Mouse (Mus musculus) NIH3T3 (cell line): Measurements from ENCODE around the gene Rala.

Source experiments
- DNase-seq: peaks from one replicate; pipeline ENCODE4 v3.0.0-alpha.2; 2012; ENCODE audit warnings: low read depth

Gene Rala

DNA sequence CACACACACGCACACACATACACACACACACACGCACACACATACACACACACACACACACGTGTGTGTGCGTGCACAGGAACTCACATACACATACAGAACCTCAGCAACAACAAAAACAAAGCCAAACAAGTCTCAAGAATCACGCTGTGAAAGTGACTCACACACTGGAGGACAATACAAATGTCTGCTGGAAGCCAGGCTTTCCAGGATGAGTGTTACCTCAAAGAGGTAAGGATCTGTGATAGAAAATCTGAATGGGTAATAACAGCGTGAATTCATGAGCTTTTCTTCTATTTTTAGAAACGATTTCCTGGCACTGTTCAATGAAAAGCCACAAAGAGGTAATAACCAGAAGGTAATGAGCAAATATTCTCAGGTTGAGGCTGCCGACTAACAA is 59.8 kb downstream of the Rala start:
- no peak for DNase-seq

DNA sequence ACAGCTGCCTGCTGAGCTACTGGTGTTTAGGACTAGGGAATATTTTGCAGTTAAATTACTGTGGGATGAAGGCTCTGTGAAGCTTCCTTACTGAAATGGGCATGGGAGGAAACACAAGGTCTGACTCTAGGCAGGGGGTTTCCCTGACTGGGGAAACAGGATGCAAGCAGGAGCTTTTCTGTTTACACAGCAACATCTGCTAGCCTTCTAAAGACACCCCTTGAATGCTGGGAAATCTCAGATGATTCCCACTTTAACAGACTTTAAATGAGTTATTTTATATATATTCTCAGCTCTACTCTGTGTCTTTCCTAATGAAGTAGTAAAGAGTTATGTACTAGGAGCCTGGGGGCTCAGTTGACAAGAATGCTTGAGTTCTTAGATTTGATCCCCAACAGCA is 65.0 kb downstream of the Rala start:
- DNase-seq: no peak

DNA sequence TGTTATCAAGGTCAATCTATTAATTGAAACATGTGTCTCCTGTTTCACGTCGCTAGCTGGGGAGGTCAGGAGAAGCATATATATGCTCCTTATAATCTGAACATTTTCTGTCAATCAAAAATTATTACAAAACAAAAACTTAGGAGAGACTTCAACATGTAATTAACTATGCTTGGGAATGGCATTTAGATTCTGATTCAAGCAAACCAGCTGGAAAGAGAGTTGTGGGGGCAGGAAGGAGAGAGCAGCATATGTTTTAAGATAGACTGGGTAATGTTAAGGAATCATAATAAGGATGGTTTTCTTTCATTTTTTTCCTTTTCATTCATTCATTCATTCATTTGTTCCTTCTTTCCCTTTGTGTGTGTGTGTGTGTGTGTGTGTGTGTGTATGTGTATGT is 77.3 kb downstream of the Rala start:
- DNase-seq: no peak

DNA sequence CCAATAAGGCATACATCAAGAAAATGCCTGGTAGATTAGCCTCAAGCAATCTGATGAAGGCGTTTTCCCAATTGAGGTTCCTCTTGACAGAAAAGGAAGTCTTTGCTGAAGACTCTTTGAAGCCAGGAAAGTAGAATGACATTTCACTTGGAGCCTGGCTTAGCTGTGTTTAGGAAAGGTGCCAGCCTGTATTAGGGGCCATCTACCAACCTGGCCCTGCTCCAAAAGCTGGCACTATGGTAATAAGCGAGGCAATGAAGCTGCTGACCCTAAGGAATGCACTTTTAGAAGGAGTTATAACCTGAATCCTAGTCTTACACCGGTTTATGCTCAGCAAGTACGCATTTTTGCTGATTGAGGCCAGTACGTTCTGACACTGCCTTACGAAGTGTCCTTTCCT is 83.5 kb downstream of the Rala start:
- DNase-seq: no peak

DNA sequence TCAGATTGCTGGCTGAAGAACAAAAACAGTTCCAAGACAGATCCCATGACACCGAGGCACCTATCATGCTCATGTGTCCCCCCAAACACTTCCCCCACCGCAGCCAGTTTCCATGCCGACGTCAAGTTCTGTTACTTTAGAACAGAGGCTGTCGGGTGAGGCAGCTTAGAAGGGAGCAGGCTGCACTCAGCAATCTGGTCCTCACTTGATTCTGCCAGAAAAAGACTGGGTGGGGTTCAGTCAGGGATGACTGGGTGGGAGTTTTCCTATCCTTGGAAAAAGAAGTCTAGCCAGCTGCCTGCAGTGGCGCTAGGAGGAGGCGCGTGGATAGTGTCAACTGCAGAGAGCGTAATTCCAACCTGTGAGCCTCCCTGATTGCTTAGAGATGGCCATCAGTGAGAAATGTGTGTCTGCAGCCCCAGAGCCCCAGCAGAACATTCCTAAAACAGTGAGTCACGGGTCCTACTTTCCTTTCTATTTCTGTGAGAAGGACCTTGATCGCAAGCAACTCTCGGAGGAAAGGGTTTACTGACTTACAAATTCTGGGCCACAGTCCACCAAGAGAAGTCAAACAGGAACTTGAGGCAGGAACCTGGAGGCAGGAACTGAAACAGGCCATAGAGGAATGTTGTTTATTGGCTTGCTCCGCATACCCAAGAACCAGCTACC is 84.5 kb downstream of the Rala start:
- DNase-seq: peak; percentile 21

DNA sequence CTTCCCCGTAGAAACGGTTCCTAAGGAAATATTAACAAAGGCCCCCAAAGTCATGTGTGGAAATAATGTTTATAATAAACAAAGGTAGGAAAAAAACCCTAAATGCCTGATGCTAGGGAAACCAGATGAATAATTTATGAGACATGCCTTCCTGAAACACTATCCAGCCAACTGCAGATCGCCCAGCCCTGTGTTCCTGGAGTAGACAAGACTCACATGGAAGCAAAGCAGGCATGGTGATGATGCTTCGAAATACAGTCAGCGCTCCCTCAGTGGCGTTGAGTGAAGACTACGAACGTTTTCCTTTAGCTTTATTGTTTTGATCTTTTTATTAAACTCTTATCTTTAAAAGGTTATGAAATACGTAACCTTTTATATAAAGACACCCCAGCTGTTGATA is 87.0 kb downstream of the Rala start:
- DNase-seq: no peak

DNA sequence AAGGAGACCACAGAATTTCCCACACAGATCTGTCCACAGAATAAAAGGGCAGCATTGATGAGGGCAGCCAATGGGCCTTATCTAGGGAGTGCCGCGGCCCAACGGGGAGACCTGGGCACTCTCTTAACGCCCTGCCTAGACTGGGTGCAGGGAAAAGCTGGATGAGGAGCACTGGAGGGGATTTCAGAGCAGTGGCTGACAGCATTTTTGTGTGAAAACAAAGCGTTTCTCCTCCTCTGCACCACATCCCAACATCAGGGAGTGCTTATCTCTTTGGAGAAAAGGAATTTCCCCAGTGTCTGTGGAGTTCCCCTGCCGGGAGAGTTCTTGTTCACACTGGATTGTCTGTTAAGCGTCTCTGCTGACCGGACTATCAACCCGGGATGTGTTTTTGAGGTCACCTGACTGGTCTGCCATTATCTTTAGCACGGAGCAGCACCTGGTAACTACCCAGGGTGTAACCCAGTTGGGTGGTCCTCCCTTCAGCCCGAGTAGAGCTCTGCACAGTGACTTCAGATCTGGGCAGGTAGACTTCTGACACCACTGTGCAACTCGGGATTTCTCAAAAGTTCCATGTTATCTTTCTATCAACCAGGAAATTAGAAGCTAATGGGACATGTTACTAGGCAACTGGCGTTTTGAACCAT is 88.4 kb downstream of the Rala start:
- DNase-seq: no peak

DNA sequence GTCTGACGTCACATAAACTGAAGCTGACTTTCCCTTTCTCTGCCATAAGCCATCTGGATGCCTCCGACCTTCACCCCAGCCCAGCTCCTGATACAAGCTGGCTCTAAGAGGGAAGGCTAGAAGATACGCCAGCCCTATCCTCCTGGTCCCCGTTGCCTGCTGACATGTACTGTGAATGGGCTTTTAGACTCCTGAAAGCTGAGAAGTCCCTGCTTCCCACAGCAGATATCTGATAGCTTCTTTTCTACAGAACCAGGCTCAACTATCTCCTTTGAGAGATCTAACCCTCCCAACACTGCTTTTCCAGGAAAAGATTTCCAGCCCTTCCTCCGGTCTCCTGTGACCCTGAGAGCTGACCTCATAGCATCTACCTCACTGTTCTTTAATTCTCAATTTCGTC is 89.3 kb downstream of the Rala start:
- DNase-seq: no peak

DNA sequence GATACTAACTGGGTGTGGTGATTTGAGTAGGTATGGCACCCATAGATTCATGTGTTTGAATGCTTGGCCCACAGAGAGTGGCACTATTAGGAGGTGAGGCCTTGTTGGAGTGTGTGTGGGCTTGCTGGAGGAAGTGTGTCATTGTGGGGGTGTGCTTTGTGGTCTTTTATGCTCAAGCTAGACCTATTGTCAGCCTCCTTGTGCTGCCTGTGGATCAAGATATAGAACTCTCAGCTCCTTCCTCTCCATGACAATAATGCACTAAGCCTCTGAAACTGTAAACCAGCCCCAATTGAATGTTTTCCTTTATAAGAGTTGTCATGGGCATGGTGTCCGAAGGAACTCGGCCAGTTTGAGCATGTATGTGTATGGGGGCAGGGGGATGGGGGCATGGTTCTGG is 100.7 kb downstream of the Rala start:
- DNase-seq: no peak

DNA sequence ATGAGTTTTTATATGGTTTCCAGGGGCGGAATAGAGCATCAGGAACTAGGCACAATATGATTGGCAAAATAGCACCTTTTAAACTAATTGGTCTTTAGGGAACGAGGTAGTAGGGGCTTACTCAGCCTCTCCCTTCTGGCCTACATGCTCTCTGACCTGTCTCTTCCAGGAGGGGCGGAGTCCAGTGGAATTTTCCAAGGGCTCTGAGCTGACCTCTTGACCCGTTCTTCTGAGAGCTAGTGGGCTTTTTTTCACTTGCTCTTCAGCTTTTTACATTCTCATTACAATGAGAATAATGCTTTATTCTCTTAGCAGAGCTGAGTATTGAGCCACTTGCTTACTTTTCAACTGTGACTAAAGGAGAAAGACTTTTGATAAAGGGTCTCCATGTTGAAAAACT is 101.3 kb downstream of the Rala start:
- DNase-seq: no peak

DNA sequence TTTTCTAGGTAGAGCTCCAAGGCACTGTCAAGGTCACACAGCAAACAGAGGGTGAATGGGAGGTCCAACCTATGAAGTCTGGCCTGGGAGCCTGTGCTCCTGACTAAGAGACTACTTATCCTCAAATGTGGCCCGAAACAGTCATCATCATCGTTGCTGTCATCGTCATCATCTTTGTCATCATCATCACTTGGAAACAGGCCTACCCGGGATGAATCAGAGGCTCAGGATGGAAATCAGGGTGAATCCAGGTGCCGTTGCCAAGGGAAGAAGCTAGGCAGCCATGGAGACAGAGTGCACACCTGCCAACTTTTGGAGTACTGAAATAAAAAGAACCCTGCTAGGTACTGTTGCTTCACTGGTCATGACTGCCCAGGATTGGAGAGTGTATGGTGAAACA is 104.9 kb downstream of the Rala start:
- DNase-seq: no peak

DNA sequence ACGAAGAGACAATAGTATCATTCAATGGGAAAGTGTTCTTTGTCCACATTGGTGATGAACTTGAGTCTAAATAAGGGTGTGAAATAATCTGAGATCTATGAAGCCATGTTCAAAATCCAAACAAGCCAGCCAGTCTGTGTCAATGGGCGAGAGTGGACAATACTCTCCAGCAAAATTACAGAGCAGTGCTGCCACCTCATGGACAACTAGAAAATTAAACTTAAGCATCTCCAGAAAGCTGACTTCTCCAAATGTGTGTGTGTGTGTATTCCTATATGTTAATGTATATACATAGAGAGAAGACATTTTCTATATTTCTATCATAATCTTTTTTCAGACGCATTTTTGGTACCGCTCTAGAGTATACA is 105.6 kb downstream of the Rala start:
- DNase-seq: peak; percentile 90

DNA sequence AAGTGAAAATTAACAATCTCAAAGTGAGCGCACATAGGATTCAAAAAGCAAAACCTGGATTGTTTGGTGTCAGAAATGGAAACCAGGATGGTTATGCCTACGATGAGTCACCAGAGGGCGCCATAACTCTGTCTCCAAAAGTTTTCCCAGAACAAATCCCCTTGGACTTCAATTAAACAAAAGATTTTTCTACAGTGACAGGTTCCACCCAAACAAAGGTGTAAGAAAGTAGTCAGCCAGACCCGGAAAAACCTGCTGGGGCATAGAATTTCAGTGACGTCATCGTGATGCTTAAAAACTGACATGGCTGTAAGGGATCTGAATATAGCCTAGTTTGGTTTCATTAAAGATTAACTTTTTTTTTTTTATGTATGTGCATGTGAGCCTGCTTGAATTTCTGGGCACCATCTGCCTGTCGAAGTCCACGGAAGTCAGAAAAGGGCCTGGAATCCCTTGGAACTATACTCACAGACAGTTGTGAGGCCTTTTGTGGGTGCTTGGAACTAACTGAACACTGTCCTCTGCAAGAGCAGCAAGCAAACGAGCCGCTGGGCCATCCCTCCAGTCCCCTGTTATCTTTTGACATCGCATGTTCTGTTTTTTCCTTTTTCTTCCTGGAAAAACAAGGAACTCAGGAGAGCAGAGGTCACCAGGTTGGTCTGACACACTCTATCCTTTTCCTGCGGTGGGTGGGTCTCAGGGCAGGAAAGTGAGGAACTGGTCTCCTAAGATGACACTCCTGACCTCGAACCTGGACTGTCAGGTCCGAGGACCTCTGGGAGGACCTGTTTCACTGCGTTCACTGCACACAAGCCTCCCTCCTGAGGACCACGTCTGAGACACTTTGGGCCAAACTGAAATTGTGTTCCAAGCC is 106.2 kb downstream of the Rala start:
- peak; percentile 73 for DNase-seq

DNA sequence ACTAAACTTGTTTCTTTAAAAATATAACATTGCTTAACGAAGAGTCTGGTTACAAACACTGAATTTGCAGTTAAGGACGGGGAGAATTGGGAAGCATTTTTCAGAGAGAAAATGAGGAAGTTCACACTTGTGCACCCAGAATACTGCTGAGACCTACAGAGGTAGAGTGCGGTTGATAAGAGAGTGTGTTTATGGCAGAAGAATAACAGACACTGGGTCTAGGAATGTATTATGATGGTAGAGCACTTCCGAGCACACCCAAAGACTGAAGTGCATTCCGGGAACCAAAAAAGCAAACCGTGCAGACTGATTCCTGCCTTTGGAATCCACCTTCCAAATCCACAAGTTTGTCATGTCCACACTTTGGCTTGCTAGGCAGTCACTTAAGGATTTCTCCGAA is 107.2 kb downstream of the Rala start:
- DNase-seq: no peak

DNA sequence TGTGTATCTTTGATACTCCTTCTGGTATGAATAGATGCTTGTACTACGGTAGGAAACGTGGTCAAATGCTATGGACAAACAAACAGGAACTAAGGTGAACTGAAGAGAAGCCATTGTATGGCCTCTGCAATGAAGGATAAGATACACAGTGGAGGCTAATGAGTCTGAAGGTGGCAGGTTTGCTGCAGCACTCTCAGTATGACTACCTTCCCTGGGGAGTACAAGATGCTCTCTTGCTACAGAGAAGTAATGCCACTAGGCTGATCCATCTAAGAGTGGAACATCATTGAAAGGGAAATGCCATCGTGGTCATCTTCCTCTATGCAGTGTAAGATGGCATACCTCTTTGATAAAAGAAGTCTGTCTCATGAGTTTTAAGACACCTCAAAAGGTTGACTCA is 111.1 kb downstream of the Rala start:
- no peak for DNase-seq
